Mouse (Mus musculus): ENCODE results near the gene Olfr183. TPM values are rescaled to one million over a fixed set of nuclear protein-coding genes. Genes with fewer than 3 reads are reported as not detected.

Gene Olfr183
- not detected in 2 replicates for polyA plus RNA-seq (2012; rRNA removed; ENCODE audit: low replicate concordance)

GRCm38 (mm10) chr16:58995057-58995456 lies at the start of gene Olfr183:
Olfr183 (plus strand) TSS chr16:58995357.

GRCm38 (mm10) chr16:59030191-59030590 lies 35.0 kb downstream of the Olfr183 start, which contains the start of gene Olfr186:
Olfr186 (minus strand) TSS chr16:59030291.

GRCm38 (mm10) chr16:59039710-59040109 lies 44.6 kb downstream of the Olfr183 start, which contains the start of gene Olfr187:
Olfr187 (minus strand) TSS chr16:59039767.

Other genes starting within 250 kb of the Olfr183 start
- not detected in 2 replicates for gene Olfr172, start 232.2 kb upstream of the Olfr183 start, polyA plus RNA-seq (2012; rRNA removed; ENCODE audit: low replicate concordance)
- not detected in 2 replicates for gene Olfr173, start 195.1 kb upstream of the Olfr183 start, polyA plus RNA-seq (2012; rRNA removed; ENCODE audit: low replicate concordance)
- gene Olfr175-ps1, start 168.6 kb upstream of the Olfr183 start, polyA plus RNA-seq (2012; rRNA removed; ENCODE audit: low replicate concordance), result not detected in 2 replicates
- not detected in 2 replicates for gene Olfr177, start 120.6 kb upstream of the Olfr183 start, polyA plus RNA-seq (2012; rRNA removed; ENCODE audit: low replicate concordance)
- not detected in 2 replicates for gene Olfr178, start 103.3 kb upstream of the Olfr183 start, polyA plus RNA-seq (2012; rRNA removed; ENCODE audit: low replicate concordance)
- gene Olfr181, start 66.6 kb upstream of the Olfr183 start, polyA plus RNA-seq (2012; rRNA removed; ENCODE audit: low replicate concordance), result not detected in 2 replicates
- not detected in 2 replicates for gene Olfr180, start 66.0 kb upstream of the Olfr183 start, polyA plus RNA-seq (2012; rRNA removed; ENCODE audit: low replicate concordance)
- gene Olfr186, start 34.9 kb downstream of the Olfr183 start, polyA plus RNA-seq (2012; rRNA removed; ENCODE audit: low replicate concordance), result not detected in 2 replicates
- not detected in 2 replicates for gene Olfr187, start 44.4 kb downstream of the Olfr183 start, polyA plus RNA-seq (2012; rRNA removed; ENCODE audit: low replicate concordance)
- not detected in 2 replicates for gene Olfr190, start 82.6 kb downstream of the Olfr183 start, polyA plus RNA-seq (2012; rRNA removed; ENCODE audit: low replicate concordance)
- not detected in 2 replicates for gene Olfr191, start 94.5 kb downstream of the Olfr183 start, polyA plus RNA-seq (2012; rRNA removed; ENCODE audit: low replicate concordance)
- gene Olfr193, start 116.5 kb downstream of the Olfr183 start, polyA plus RNA-seq (2012; rRNA removed; ENCODE audit: low replicate concordance), result not detected in 2 replicates
- not detected in 2 replicates for gene Olfr194, start 125.7 kb downstream of the Olfr183 start, polyA plus RNA-seq (2012; rRNA removed; ENCODE audit: low replicate concordance)
- gene Olfr195, start 151.7 kb downstream of the Olfr183 start, polyA plus RNA-seq (2012; rRNA removed; ENCODE audit: low replicate concordance), result not detected in 2 replicates
- not detected in 2 replicates for gene Olfr196, start 175.1 kb downstream of the Olfr183 start, polyA plus RNA-seq (2012; rRNA removed; ENCODE audit: low replicate concordance)
- gene Olfr198, start 208.2 kb downstream of the Olfr183 start, polyA plus RNA-seq (2012; rRNA removed; ENCODE audit: low replicate concordance), result not detected in 2 replicates
- not detected in 2 replicates for gene Olfr199, start 224.4 kb downstream of the Olfr183 start, polyA plus RNA-seq (2012; rRNA removed; ENCODE audit: low replicate concordance)

Measured in duodenum, adult 2 months (tissue).